Mouse (Mus musculus): ENCODE data around the gene Rem2.

Gene Rem2

DNA sequence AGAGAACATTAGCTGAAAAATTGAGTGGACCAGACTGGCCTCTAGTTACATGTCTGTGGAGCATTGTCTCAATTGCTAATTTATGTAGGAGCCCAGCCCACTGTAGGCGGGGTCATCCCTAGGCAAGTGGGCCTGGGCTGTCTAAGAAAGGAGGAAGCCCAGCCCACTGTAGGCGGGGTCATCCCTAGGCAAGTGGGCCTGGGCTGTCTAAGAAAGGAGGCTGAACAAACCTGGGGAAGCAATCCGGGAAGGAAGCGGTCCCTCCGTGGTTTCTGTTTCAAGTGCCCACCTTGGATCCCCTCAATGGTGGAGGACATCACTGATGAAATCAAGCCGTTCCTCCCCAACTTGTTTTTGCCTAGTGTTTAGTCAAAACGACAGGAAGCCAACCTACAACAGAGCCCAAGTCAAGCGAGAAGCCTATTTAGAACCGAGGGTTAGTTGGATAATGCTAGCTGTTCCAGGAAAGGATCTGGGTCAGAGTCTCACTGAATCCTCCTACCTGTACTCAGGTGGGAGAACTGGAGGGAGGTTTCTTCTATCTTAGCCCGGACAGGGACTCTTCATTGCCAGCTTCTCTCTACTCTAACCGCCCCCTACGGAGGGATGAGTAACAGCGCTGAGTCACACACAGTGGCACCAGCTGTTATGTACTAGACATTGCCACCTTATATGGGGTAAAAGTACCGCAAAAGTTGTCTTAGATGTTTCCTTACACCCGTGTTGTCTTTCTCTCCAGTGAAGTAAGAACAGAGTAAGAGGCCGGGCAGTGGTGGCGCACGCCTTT lies 16.6 kb downstream of the Rem2 start:
- DNase-seq (ENCODE audit: low spot score) = no peak

GRCm38 (mm10) chr14:54493236-54493635 lies 17.3 kb downstream of the Rem2 start:
- no peak for DNase-seq (ENCODE audit: low spot score)

GRCm38 (mm10) chr14:54494234-54494633 lies 18.3 kb downstream of the Rem2 start:
- DNase-seq (ENCODE audit: low spot score) = peak; percentile 26

DNA sequence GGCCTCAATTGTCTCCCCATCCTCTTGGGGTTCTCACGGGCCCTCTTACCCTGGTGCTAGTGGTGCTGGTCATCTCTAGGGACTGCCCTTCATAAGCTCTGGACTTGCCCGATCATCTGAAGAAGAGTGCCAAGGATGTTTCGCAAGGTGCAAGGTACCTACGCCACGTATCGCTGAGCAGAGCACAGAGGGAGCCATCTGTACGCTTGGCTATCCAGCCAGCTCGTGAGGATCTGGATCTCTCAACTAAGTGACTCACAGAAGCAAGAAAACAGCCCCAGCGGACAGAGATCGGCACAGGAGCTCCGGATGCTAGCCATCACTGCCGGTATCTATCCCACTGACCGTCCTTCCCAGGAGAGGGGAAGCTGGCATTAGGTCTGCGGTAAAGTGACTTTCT lies 20.8 kb downstream of the Rem2 start:
- no peak for DNase-seq (ENCODE audit: low spot score)

- DNase-seq (ENCODE audit: low spot score) = no peak
Measured at GRCm38 (mm10) chr14:54499330-54499729, 23.4 kb downstream of the Rem2 start.

DNA sequence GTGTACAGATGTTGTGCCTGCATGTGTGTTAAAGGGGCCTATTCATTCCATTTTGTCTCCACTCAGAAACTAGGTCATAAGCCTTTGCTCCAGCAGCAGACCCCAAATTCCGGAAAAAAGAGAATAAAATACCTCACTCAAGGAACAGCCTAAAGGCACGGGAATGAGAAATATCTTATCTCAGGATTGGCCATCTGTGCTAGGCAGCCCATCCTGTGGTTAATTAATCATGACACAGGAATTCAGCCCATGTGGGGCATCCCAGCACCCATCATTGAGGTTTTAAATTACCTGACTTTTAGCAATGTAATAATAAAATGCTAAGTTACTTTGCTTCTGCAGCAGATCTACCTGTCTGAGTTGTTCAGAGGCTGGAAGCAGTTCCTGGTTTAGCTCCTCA lies 25.5 kb downstream of the Rem2 start:
- no peak for DNase-seq (ENCODE audit: low spot score)

GRCm38 (mm10) chr14:54503092-54503491 lies 27.2 kb downstream of the Rem2 start:
- no peak for DNase-seq (ENCODE audit: low spot score)

GRCm38 (mm10) chr14:54509774-54510173 lies 33.9 kb downstream of the Rem2 start:
- no peak for DNase-seq (ENCODE audit: low spot score)

- no peak for DNase-seq (ENCODE audit: low spot score)
Measured at GRCm38 (mm10) chr14:54516710-54517310, 40.9 kb downstream of the Rem2 start.

DNA sequence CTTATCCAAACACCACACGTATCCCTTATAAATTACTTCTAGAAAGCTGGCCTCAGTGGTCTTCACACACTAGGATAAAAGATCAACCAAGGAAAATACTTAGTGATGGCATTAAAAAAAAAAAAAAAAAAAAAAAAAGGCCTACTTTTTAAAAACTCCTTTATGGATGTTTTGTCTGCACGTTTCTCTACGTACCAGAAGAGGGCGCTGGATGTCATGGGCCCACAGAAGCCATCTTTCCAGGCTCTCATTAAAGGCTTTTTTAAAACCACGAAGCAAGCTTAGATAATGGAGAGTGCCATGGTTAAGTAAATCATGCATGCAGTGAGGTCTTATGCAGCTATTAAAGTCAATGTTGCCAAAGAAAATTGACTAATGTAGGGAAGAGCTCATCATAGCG lies 47.7 kb downstream of the Rem2 start:
- no peak for DNase-seq (ENCODE audit: low spot score)

DNA sequence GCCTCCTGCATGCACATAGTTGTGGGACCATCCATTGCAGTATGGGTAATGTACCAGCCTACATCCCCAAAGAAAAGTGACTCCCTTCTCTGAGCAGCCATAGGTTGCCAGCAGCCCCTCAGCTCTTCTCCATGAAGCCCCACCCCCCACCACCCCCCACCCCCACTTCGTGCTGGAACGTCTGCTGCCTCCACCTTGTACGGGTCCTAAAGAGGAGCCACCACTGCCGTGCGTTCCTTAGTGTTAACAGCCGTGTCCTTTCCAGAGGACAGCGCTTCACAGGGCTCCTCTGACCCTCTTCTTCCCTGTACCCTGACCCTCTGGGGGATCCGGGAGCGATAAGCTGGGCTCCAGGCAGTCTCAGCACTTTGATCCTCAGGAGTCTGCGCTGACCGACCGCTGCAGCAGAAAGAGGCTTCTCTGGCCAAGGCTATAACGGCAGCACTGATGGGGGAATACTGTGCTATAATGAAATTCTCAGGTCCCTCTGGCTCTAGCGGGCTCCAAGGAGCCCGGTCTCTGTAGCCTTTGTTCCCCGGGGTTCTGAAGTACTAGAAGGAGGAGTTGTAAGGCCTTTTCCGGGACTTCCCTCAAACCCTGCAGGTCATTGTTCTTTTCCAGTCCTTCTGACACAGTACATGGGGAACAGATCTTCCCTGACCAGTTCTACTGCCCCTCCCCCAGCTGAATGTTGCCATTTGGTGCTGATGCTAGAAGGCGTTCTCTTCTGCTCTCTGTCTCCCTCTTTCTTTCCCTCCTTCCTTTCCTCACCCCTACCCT lies 51.5 kb downstream of the Rem2 start:
- DNase-seq (ENCODE audit: low spot score) = peak; percentile 35

DNA sequence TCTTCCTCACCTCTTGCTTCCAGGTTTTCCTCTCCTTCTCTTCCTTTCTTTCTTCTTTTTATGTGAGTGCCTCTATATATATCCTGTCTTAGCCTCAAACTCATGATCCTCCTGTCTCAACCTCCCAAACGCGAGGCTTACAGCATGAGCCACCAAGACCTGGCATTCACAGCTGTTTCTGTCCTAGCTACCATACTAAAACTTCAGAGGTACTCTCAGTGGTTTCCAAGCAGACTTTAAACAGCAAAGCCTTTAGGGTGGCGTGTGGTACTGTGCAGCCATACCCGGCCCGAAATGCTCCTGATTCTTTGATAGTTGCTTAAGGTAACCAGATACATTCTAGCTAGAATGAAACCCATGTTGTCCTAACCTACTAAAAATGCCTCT lies 52.1 kb downstream of the Rem2 start:
- DNase-seq (ENCODE audit: low spot score) = no peak

GRCm38 (mm10) chr14:54528446-54529111 lies 52.7 kb downstream of the Rem2 start:
- peak; percentile 79 for DNase-seq (ENCODE audit: low spot score)

Data from yolk sac, embryonic 10.5 days (tissue).